Mouse (Mus musculus) heart, postnatal 36 days (tissue): ENCODE data around the gene Mars. TPM values are rescaled to one million over a fixed set of nuclear protein-coding genes. Genes with fewer than 3 reads are reported as not detected.
A peak's percentile ranks its signal among the peaks of the same experiment; 100 is the strongest.

Experiments used
- DNase-seq, 2 experiments: peaks; one replicate each; pipeline ENCODE4 v3.0.0; 2021 to 2022
- intact Hi-C: fragments of 180-260 bp; cut with DNase I; formaldehyde crosslinking; loops from one replicate; pipeline ENCODE4 v1.15.1; 2025
- total RNA-seq, 2 experiments: library from RNA; stranded (reverse); gene quantifications; 2 replicates each; pipeline ENCODE4 v1.2.3; 2021

The Mars gene
- total RNA-seq, 2 experiments from 2014 or later = 41.0 to 46.4 TPM

DNA sequence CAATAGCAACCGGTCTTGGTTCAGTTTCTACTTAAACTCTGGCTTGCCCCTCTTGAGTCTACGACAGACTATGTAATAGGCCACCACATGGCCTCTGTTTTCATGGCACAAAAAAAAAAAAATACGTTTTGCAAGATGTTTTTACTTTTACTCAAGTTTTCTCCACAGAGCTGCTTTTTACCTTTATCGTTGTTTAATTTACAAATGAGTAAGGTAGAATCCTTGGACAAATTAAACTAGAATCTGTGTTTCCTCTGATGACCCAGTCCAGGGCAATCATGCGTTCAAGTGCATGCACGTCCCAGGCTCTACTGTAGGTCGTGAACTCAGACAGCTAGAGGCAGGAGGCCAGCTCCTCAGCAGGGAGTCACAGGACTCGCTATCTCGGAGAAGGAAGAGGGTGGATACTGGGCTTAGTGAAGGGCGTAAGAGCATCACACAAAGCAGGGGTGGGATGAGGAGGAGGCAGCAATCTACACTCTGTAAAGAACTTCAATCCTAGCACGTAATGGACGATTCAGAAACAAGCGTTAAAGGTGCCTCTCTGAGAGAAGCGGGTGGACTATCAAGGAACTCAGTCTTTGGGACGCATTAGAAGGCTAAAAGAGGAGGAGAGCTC, 21.9 kb downstream of the Mars start:
- intact Hi-C loops = loop anchor here (5.0 kb wide), 2 partner anchors 378 to 803 kb away; partner anchors contain the start of genes Baz2a, Nab2 and Nemp1
- DNase-seq = peak; percentile 66 to 75

DNA sequence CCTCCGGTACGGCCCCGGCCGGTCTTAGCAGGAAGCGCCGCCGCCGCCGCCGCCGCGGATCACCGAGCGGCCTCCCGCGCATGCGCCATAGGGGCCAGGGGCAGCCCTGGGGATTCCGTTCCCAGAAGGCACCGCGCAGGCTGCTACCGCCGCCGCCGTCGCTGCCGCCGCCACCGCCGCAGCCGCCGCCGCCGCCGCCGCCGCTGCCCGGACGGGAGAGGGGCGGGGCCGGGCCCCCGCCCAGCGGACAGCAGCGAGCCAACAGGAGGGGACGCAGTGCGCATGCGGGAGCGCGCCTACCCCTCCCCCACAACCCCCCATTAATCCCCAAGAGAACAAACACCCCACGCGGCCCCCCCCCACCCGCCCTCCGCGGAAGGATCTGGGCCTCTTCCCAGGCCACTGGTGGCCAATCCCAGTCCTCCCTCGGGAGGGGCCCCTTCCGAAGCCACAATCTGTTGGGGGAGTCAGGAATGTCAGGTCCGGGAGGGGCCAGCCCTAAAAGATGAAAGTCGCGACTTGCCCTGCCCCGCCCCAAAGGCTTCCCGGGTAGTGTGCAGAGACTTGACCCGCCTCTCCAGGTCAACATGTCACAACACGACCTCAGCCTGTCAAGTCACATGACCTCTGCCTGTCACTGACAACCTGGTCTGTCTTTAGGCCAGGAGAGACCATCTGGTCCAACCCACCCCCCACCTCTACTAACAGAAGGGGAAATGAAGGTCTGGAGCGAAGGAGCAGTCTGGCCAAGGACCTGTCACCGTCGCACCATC, 22.6 kb downstream of the Mars start, which contains the start of gene Mbd6:
Gene Mbd6, minus strand, starts transcription at position 219 of the 773 bp plus-strand sequence.
- intact Hi-C loops = loop anchor here (5.0 kb wide), 1 partner anchor 378 kb away; the partner anchor contains the start of genes Nab2 and Nemp1
- DNase-seq = peak; percentile 89 to 92

DNA sequence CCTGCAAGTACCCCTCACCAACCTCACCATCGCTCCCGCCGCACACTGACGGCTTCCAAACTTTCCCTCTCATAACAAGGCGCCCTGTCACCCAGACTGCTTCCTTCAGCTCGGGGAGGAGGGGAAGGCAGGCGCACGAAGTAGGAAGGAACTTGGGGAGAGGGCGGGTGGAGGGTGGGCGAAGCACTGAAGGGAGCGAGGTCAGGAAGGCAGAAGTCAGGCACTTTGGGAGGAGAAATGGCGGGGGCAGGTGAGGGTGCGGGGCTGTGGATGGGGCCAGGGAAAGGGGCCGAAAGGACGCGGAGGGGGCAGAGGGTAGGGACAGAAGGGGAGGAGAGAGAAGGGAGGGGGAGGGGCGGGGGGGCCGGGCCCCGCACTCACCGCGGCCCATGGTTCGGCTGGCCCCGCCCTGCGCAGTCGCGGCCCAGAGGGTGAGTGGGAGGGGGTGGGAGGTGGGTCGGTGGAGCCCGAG, 23.2 kb downstream of the Mars start:
- intact Hi-C loops = loop anchor here (5.0 kb wide), 1 partner anchor 379 kb away; the partner anchor contains the start of genes Nab2 and Nemp1
- DNase-seq = peak in 1 of 2 experiments; percentile 62

DNA sequence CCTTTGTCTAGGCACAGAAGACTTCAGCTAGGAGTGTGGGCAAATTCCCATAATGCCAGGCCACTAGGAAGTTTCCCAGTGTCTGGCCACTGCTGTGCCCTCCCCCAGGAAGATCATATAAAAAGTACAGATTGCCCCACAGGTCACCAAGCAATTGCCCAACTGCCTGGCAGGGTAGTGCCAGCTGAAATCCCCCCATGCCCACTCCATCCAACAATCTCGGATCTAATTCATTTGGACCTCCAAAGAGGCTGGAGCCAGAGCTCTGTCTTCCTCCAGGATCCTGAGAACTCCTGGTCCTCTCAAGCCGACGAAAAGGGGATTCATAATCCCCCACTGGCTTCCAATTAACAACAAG, 23.7 kb downstream of the Mars start:
- DNase-seq = no peak
- intact Hi-C loops = loop anchor here (1.0 to 5.0 kb wide), 2 partner anchors 20 to 379 kb away; partner anchors contain the start of genes Nab2 and Nemp1

DNA sequence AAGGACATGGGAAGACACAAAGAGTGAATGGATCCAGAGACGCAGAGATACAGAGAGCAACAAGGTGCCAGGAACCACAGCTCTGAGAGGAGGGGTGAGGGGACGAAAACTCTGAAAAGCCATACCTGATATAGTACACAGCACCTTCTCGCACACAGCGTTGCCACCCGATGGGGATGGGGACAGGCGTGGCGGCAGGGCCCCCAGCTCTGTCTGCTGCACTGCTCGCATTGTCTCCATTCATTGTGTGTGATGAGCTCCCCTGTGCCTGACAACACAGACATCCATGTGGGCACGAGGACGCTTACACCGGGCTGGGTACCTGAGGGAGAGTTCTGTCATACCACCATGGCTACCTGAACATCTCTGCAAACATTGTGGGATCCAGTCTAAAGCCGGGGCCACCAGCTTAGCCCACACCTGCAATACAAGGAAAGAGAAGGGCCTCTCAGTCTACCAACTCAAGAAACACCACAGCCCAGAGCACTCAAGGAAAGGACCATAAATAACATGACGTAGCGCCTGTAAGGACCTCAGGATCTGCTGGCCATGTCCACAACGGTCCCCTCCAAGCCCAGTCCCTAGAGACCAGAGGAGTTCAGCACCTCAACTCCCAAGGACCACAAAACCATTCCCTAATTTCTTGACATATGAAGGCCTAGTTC, 24.2 kb downstream of the Mars start:
- DNase-seq = no peak
- intact Hi-C loops = loop anchor here (1.0 to 5.0 kb wide), 2 partner anchors 19 to 380 kb away; partner anchors contain the start of genes Nab2 and Nemp1

DNA sequence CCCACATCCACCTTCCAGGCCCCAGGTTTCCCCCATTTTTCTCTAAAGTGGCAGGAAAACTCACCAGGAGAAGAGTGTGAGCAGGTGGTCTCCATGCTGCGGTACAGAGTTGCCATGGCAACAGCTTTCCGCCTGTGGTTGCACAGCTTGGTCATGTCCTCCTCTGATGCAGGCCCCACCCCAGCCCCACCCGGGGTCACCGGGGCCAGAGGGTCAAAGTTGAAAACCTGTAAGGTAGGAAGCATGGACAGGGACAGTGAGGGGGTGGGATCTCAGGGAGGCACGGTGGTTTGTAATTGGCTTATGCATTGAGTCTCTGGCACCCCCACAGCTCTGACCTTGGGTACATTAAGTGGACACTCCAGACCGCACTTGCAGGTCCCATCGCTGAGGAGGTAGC, 24.9 kb downstream of the Mars start:
- no peak for DNase-seq
- intact Hi-C loops = loop anchor here (1.0 to 5.0 kb wide), 2 partner anchors 18 to 381 kb away; partner anchors contain the start of genes Nab2 and Nemp1

DNA sequence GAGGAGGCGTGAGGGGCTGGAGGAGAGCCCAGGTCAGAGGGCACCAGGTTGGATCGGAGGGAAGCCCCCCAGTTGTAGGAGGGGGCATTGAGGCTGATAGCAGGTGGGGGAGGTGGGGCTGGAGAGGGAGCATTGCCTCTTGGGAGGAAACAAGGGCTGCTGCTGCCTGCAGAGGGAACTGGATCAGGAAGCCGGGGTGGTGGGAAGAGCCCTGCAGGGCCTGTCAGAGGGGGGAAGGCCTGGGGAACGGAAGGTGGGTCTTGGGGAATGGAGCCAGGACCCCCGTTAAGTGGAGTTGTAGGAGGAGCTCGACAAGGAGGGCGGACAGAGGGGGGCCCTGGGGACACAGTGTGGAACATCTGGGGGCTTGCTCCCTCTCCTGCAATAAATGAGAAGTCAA, 25.4 kb downstream of the Mars start:
- DNase-seq = no peak
- intact Hi-C loops = loop anchor here (5.0 kb wide), 1 partner anchor 381 kb away; the partner anchor contains the start of genes Nab2 and Nemp1

DNA sequence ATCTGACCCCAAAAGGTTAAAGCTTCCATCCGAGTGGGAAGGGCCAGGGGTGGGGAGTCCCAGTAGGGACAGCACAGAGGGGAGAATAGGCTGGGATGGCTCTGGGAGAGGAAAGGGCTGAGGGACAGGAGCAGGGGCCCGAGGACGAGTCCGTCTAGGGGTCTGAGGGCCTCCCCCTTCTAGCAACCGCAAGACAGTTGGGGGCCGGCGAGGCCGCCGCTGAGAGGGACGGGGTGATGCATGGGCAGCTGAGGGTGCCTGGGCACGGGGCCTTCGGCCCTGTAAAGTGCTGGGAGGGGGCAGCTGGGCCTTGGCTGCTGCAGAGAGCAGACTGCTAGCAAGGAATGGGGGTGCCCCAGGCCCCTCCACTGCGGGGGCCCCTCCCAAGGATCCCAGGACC, 25.9 kb downstream of the Mars start:
- intact Hi-C loops = loop anchor here (5.0 kb wide), 1 partner anchor 382 kb away; the partner anchor contains the start of genes Nab2 and Nemp1

DNA sequence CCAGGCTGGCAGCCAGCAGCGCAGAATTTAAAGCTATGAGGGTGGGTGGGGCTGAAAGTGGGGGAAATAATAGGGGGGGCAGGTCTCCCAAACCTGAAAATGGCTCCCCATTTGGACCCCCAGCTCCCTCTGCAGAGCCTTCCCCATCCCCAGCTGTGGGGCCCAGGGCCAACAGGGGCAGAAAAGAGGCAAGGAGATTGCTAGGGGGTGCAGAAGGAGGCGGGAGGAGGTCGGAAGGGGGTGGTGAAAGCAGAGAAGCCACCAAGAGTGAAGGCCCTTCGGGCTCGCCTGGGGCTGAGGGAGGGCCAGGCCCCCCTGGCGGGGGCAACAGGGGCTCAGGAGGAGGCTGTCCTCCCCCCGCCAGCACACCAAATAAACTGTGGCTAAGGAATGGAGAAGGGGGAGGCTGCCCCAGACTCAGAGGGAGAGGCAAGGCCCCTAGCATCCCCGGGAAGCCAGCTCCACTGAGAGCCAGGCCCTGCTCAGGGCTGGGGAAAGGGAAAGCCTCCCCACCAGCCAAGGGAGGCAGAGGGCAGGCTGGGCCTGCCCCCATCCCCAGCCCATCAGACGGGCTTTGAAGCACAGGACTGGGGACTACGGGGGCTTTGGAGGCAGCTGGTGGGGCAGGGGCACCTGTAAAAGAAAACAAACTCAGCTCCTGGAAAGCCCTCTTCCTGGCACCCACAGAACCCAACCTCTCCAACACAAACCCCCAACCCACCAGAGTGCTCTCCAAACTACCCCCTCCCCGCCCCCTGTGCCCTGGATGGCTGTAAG, 26.7 kb downstream of the Mars start:
- no peak for DNase-seq
- intact Hi-C loops = loop anchor here (5.0 kb wide), 1 partner anchor 382 kb away; the partner anchor contains the start of genes Nab2 and Nemp1

More for the DNA sequence above, 25.9 kb downstream of the Mars start:
- DNase-seq = no peak

DNA sequence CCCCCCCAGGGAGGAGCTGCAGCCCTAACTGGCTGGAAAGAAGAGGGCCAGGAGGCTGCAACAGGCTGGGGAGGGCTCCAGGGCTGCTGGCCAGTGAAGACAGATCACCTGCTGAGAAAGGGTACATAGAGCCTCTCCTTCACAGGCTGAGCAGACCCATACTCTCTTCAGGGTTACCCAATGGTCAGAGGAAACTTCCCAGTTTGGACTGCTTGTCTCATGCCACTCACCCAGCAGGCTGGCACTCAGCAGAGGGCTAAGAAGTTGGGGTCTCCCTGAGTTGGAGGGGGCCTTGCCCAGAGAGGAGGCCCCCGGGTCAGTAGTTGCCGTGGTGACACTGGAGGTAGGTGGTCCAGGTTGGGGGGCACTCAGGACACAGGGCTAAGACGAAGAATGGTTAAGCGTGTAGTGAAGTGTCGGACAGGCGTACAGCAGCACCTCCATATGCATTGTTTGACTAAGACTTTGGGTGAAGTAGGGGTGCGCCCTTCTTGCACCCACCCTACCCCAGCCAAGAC, 27.4 kb downstream of the Mars start:
- DNase-seq = no peak

DNA sequence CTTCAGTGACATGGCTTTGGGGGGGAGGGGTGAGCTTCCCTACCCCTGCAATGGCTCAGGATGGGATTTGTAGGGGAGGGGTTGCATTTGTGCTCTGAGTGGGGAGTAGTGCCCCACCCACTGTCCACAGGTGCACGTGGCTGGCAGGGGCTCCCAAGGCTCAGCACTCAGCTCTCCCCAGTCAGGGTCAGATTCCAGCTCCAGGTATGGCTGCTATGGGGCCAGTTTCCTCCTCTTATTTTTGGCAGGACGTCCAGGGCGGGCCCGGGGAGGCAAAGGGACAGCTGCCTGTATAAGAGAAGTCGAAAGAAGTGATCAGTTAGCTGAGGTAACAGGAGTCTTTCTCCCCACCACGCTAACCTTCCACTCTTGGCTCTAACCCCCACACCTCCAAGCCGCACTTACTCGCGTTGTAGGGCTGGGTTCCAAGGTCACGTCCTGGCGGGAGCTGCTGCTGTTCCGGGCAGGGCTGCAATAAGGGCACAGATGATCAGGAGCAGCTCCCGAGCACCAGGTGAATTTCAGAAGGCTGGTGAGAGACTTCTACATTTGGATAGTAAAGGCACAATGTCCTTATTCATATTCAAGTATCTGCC, 28.9 kb downstream of the Mars start:
- no peak for DNase-seq
- intact Hi-C loops = no loop called here

More for the DNA sequence above, 27.4 kb downstream of the Mars start:
- intact Hi-C loops = no loop called here

DNA sequence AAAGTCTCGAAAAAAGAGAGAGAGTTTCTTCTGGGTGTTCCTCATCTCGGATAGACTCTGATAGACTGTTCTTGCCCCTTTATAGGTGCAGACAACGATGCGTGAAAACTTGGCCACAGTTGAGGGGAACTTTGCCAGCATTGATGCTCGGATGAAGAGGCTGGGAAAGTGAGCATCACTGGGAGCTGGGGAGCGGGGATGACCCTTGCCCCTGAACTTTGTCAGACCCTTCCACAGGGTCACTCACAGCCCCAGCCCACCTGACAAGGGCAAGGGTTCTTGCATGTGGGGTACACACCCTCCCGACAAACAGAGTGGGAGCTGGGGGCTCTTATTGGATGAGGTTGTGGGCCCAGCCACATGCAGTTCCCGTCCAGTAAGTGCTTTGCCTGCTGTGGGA, 30.3 kb downstream of the Mars start:
- intact Hi-C loops = no loop called here
- no peak for DNase-seq

DNA sequence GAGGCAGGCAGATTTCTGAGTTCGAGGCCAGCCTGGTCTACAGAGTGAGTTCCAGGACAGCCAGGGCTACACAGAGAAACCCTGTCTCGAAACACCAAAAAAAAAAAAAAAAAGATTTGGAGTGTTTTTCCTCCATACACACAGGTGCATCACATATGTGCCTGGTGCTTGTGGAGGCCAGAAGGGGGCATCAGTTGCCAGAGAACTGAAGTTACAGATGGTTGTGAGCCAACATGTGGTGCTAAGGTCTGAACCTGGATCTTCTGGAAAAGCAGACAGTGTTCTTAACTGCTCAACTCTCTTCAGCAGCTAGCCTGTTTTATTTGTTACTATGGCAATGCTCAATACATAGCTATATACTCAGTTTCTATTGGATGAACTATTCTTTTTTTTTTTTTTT, 31.9 kb downstream of the Mars start:
- no peak for DNase-seq
- intact Hi-C loops = no loop called here

DNA sequence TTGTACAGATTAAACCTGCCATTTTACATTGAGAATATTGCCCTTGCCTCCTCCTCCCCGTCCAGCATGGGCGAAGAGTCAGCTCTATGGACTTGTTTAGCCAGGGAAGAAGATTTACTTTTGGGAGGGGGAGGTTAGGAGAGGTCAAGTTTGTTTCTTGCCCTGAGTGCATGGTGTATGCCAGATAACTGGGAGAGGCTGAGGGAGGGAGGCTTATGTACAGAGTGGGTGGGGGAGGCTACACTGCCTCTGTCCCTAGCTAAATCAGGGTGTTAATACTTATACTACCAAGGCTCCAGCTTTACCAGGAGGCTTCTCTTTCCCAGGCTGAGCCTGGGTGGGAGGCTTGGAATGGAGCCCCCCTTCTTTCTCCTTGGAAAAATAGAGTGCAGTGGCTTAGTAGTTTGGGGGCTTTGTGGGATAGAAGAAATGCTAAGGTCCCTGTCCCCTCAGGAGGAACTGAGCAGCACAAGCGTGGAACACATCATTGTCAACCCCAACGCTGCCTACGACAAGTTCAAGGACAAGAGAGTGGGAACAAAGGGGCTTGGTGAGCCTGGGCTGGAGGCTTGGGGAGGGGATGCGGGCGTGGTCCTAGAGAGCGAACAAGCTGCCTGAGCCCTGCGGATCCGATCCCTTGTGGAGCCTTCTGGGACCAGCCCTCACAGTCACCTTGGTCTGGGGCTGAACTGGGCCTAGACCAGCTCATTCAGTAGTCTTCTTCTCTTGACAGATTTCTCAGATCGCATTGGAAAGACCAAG, 37.1 kb downstream of the Mars start:
- intact Hi-C loops = no loop called here
- DNase-seq = no peak

DNA sequence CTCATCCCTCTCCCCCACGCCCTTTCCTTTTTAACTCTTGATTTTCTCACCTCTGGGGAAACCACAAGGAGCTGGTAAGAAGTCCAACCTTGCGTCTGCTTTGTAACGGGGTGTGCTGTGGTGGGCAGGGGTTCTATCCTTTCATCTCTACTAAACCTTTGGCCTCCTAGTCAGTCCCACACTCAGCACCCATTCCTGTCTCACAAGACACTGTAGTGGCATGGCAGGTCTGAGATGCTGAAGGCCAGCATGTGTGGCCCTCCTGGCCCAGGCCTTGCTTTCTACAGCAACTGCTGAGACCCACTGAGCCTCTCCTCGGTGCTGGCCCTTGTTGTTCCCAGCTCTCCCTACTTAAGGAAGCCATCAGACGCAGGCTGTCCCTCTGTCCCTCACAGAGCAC, 39.2 kb downstream of the Mars start:
- no peak for DNase-seq
- intact Hi-C loops = no loop called here

DNA sequence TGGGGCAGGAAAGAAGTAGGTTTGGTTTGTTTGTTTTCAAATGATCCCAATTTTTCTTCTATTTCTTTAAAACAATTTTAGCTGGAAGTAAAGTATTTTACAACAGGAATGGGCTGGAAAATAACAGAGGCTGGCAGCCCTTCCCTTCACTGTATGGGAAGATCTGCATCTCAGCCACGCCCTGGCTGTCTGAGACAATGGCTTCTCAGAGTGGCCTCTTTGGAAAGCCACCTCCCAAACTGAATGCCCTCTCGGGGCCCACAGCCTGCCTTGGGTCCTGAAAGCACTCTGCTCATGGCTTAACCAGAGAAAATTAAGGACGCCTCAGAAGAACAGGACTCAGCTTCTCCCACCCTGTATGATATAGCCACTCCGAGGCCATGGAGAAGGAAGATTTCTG, 41.7 kb downstream of the Mars start:
- no peak for DNase-seq
- intact Hi-C loops = loop anchor here (10.0 kb wide), 1 partner anchor 365 kb away; the partner anchor contains the start of gene Atp23

DNA sequence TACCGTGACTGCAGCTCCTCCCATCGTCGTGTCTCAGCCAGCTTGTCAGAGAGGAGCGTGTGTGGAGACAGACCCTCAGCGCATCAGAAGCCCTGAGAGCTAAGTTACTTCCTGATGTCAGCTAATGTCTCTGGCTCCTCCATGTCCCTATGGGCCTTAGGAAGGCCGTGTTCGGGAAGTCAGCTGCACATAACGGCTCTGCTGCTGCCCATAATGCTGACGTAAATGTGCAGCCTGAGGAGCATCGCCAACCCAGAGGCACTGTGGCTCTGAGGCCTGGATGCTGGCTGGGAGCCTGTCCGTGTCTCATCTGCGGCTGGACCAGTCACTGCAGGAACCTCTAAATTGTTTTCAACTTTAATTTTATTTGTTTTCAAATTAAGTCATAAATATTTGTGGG, 42.5 kb downstream of the Mars start:
- intact Hi-C loops = loop anchor here (10.0 kb wide), 1 partner anchor 364 kb away; the partner anchor contains the start of gene Atp23
- DNase-seq = no peak

DNA sequence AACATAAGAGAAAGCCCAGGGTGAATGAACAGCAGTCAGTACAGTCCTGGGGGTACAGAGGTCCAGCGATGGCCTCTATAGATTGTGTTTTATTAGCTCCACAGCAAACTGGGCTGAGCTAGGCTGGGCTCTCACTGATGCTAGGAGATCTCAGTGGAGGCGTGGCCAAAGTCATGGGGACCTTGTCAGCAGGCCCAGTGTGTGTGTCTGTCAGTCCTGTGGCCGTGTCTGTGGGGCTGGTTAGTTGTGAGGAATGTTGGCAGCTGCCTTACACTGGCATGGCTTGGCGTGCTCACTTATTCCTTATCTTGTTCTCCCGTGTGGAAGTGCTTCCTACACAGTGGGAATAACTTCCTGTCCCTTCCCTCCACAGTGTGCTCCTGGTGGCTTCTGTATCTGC, 43.2 kb downstream of the Mars start:
- no peak for DNase-seq
- intact Hi-C loops = loop anchor here (1.0 to 10.0 kb wide), 2 partner anchors 19 to 364 kb away; partner anchors contain the start of gene Atp23
